Mouse (Mus musculus) brain, embryonic 14.5 days (tissue): ENCODE data around the gene Zc3h4.

Experiments
- CTCF ChIP-seq: fragments of 200-500 bp; IDR thresholded peaks from 2 replicates; pipeline ENCODE4 v1.5.1; 2012; ENCODE audit warnings: inconsistent platforms, mild to moderate bottlenecking, moderate library complexity, borderline replicate concordance; ENCODE audit not compliant: insufficient read depth, insufficient read length; ENCODE audit errors: extremely low read depth
- POLR2A ChIP-seq: fragments of 200-500 bp; IDR thresholded peaks from 2 replicates; pipeline ENCODE4 v1.6.1; 2012; ENCODE audit warnings: mild to moderate bottlenecking, inconsistent platforms, borderline replicate concordance; ENCODE audit not compliant: poor library complexity, insufficient read depth, insufficient read length, severe bottlenecking; ENCODE audit errors: extremely low read depth

DNA sequence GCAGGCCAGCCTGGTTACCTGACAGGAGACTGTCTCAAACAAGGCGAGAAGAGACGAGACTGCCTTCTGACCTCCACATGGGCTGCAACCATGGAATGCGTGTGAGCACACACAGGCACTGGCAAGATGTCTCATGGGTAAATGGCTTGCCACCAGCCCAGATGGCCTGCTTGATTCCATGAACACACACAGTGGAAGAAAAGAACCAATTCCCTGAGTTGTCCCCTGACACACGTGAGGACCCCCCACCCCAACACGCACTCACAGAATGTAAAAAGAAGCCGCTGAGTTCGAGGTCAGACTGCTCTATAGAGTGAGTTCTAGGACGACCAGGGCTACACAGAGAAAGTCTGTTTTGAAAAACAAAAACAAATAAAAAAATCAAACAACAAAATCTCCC lies 76.9 kb downstream of the Zc3h4 start, which contains the start of gene Npas1:
- no peak for TF ChIP-seq CTCF
- no peak for TF ChIP-seq POLR2A
